Mouse (Mus musculus): Measurements from ENCODE around the gene Sbno1. TPM values are rescaled to one million over a fixed set of nuclear protein-coding genes. Genes with fewer than 3 reads are reported as not detected.

The Sbno1 gene
- polyA plus RNA-seq, 1 experiment = 11.3 TPM

- Histone ChIP-seq H3K4me3 (peak overlapping the region; percentile 75), H3K79me2 (ENCODE audit: control insufficient read depth, insufficient read depth) (peaks cover 32% of the 10 kb centered on the region), H3ac (ENCODE audit: control insufficient read depth, insufficient read length) (no peak overlapping the region), H3K4me2 (ENCODE audit: low read depth) (peak overlapping the region; percentile 94), H3K27me3 (ENCODE audit: control insufficient read depth, insufficient read depth, insufficient read length) (no peaks in the 10 kb centered on the region), H3K36me3 (ENCODE audit: control insufficient read depth, insufficient read depth) (no peaks in the 10 kb centered on the region)
- no peak for TF ChIP-seq E2F4 (IDR thresholded peaks at IDR 0.05; ENCODE audit: insufficient read depth)
- peak; percentile 10 for TF ChIP-seq POLR2AphosphoS2 (IDR thresholded peaks at IDR 0.05; ENCODE audit: insufficient read length, low read depth)
- no peak for TF ChIP-seq CEBPB (IDR thresholded peaks at IDR 0.05; ENCODE audit: insufficient read depth, poor library complexity, severe bottlenecking)
These were observed 12.9 kb upstream of the Sbno1 start for GRCm38 (mm10) chr5:124438746-124439145.

- Histone ChIP-seq H3ac (ENCODE audit: control insufficient read depth, insufficient read length) (no peak overlapping the region), H3K36me3 (ENCODE audit: control insufficient read depth, insufficient read depth) (no peaks in the 10 kb centered on the region), H3K4me3 (peak overlapping the region; percentile 75), H3K79me2 (ENCODE audit: control insufficient read depth, insufficient read depth) (peaks cover 27% of the 10 kb centered on the region), H3K27me3 (ENCODE audit: control insufficient read depth, insufficient read depth, insufficient read length) (no peaks in the 10 kb centered on the region), H3K4me2 (ENCODE audit: low read depth) (no peak overlapping the region)
- TF ChIP-seq POLR2A (IDR thresholded peaks at IDR 0.05; ENCODE audit: insufficient read length, low read depth) (no peak), TCF12 (IDR thresholded peaks at IDR 0.05; ENCODE audit: insufficient read depth, poor library complexity, severe bottlenecking) (no peak), SRF (IDR thresholded peaks at IDR 0.05; ENCODE audit: control insufficient read depth, insufficient read length, low read depth) (no peak), TCF3 (IDR thresholded peaks at IDR 0.05; ENCODE audit: insufficient read length, low read depth) (no peak), E2F4 (IDR thresholded peaks at IDR 0.05; ENCODE audit: insufficient read depth) (no peak), MYOG (IDR thresholded peaks at IDR 0.05; ENCODE audit: control insufficient read depth in 1 of 3, insufficient read depth in 1 of 3, insufficient read length in 2 of 3, low read depth in 2 of 3) (no peak), USF1 (IDR thresholded peaks at IDR 0.05; ENCODE audit: low read depth) (no peak), POLR2AphosphoS2 (IDR thresholded peaks at IDR 0.05; ENCODE audit: insufficient read length, low read depth) (no peak), MYOD1 (IDR thresholded peaks at IDR 0.05; ENCODE audit: control insufficient read depth in 1 of 3, insufficient read length in 2 of 3, low read depth in 2 of 3) (no peak), CEBPB (IDR thresholded peaks at IDR 0.05; ENCODE audit: insufficient read depth, poor library complexity, severe bottlenecking) (no peak), REST (IDR thresholded peaks at IDR 0.05; ENCODE audit: insufficient read depth, insufficient read length) (no peak), MAX (IDR thresholded peaks at IDR 0.05; ENCODE audit: low read depth) (no peak)
These were observed 12.4 kb upstream of the Sbno1 start for GRCm38 (mm10) chr5:124438229-124438628.

- Histone ChIP-seq H3K36me3 (ENCODE audit: control insufficient read depth, insufficient read depth) (no peaks in the 10 kb centered on the region), H3K4me2 (ENCODE audit: low read depth) (no peak overlapping the region), H3K79me2 (ENCODE audit: control insufficient read depth, insufficient read depth) (no peaks in the 10 kb centered on the region), H3ac (ENCODE audit: control insufficient read depth, insufficient read length) (no peak overlapping the region), H3K27me3 (ENCODE audit: control insufficient read depth, insufficient read depth, insufficient read length) (no peaks in the 10 kb centered on the region), H3K4me3 (no peak overlapping the region)
- TF ChIP-seq E2F4 (IDR thresholded peaks at IDR 0.05; ENCODE audit: insufficient read depth) (no peak), POLR2AphosphoS2 (IDR thresholded peaks at IDR 0.05; ENCODE audit: insufficient read length, low read depth) (no peak), MYOG (IDR thresholded peaks at IDR 0.05; ENCODE audit: control insufficient read depth in 1 of 3, insufficient read depth in 1 of 3, insufficient read length in 2 of 3, low read depth in 2 of 3) (no peak), MAX (IDR thresholded peaks at IDR 0.05; ENCODE audit: low read depth) (no peak), TCF12 (IDR thresholded peaks at IDR 0.05; ENCODE audit: insufficient read depth, poor library complexity, severe bottlenecking) (no peak), CEBPB (IDR thresholded peaks at IDR 0.05; ENCODE audit: insufficient read depth, poor library complexity, severe bottlenecking) (no peak), REST (IDR thresholded peaks at IDR 0.05; ENCODE audit: insufficient read depth, insufficient read length) (no peak), SRF (IDR thresholded peaks at IDR 0.05; ENCODE audit: control insufficient read depth, insufficient read length, low read depth) (no peak), MYOD1 (IDR thresholded peaks at IDR 0.05; ENCODE audit: control insufficient read depth in 1 of 3, insufficient read length in 2 of 3, low read depth in 2 of 3) (no peak), USF1 (IDR thresholded peaks at IDR 0.05; ENCODE audit: low read depth) (no peak), POLR2A (IDR thresholded peaks at IDR 0.05; ENCODE audit: insufficient read length, low read depth) (no peak), TCF3 (IDR thresholded peaks at IDR 0.05; ENCODE audit: insufficient read length, low read depth) (no peak)
These were observed 7.2 kb upstream of the Sbno1 start for GRCm38 (mm10) chr5:124433048-124433447.

GRCm38 (mm10) chr5:124432398-124433012 is 6.7 kb upstream of the Sbno1 start:
- Histone ChIP-seq H3ac (ENCODE audit: control insufficient read depth, insufficient read length) (no peak overlapping the region), H3K79me2 (ENCODE audit: control insufficient read depth, insufficient read depth) (no peaks in the 10 kb centered on the region), H3K4me3 (no peak overlapping the region), H3K36me3 (ENCODE audit: control insufficient read depth, insufficient read depth) (no peaks in the 10 kb centered on the region), H3K4me2 (ENCODE audit: low read depth) (no peak overlapping the region), H3K27me3 (ENCODE audit: control insufficient read depth, insufficient read depth, insufficient read length) (no peaks in the 10 kb centered on the region)
- TF ChIP-seq POLR2A (IDR thresholded peaks at IDR 0.05; ENCODE audit: insufficient read length, low read depth) = no peak
- no peak for TF ChIP-seq MYOD1 (IDR thresholded peaks at IDR 0.05; ENCODE audit: control insufficient read depth in 1 of 3, insufficient read length in 2 of 3, low read depth in 2 of 3)

GRCm38 (mm10) chr5:124426475-124427071 is 772 bp upstream of the Sbno1 start:
- Histone ChIP-seq H3K27me3 (ENCODE audit: control insufficient read depth, insufficient read depth, insufficient read length) (no peaks in the 10 kb centered on the region), H3K4me3 (peak overlapping the region; percentile 91), H3K79me2 (ENCODE audit: control insufficient read depth, insufficient read depth) (peaks cover 37% of the 10 kb centered on the region), H3K36me3 (ENCODE audit: control insufficient read depth, insufficient read depth) (no peaks in the 10 kb centered on the region), H3ac (ENCODE audit: control insufficient read depth, insufficient read length) (no peak overlapping the region), H3K4me2 (ENCODE audit: low read depth) (peak overlapping the region; percentile 57)
- TF ChIP-seq TCF12 (IDR thresholded peaks at IDR 0.05; ENCODE audit: insufficient read depth, poor library complexity, severe bottlenecking) = no peak
- TF ChIP-seq POLR2A (IDR thresholded peaks at IDR 0.05; ENCODE audit: insufficient read length, low read depth) = no peak
- no peak for TF ChIP-seq MYOD1 (IDR thresholded peaks at IDR 0.05; ENCODE audit: control insufficient read depth in 1 of 3, insufficient read length in 2 of 3, low read depth in 2 of 3)
- no peak for TF ChIP-seq MYOG (IDR thresholded peaks at IDR 0.05; ENCODE audit: control insufficient read depth in 1 of 3, insufficient read depth in 1 of 3, insufficient read length in 2 of 3, low read depth in 2 of 3)
- TF ChIP-seq POLR2AphosphoS2 (IDR thresholded peaks at IDR 0.05; ENCODE audit: insufficient read length, low read depth) = no peak
- no peak for TF ChIP-seq TCF3 (IDR thresholded peaks at IDR 0.05; ENCODE audit: insufficient read length, low read depth)
- TF ChIP-seq E2F4 (IDR thresholded peaks at IDR 0.05; ENCODE audit: insufficient read depth) = no peak
- no peak for TF ChIP-seq SRF (IDR thresholded peaks at IDR 0.05; ENCODE audit: control insufficient read depth, insufficient read length, low read depth)
- no peak for TF ChIP-seq CEBPB (IDR thresholded peaks at IDR 0.05; ENCODE audit: insufficient read depth, poor library complexity, severe bottlenecking)
- TF ChIP-seq REST (IDR thresholded peaks at IDR 0.05; ENCODE audit: insufficient read depth, insufficient read length) = no peak
- TF ChIP-seq MAX (IDR thresholded peaks at IDR 0.05; ENCODE audit: low read depth) = no peak
- TF ChIP-seq USF1 (IDR thresholded peaks at IDR 0.05; ENCODE audit: low read depth) = no peak
